Mouse (Mus musculus): ENCODE data around the gene Gm11127. TPM values are rescaled to one million over a fixed set of nuclear protein-coding genes. Genes with fewer than 3 reads are reported as not detected.

Gene Gm11127
- total RNA-seq, 2 experiments from 2014 or later = 1.5 to 2.1 TPM

Other genes with a start within 250 kb of the Gm11127 start
- gene Ier3, start 236.7 kb downstream of the Gm11127 start, total RNA-seq (2021) = 1 to 10 TPM; 5.3 to 5.4 TPM
- gene Flot1, start 235.1 kb downstream of the Gm11127 start, total RNA-seq (2021) = 10 to 100 TPM; 44.0 to 44.1 TPM
- 10 to 100 TPM; 34.7 to 38.6 TPM for gene Tubb5, start 220.1 kb downstream of the Gm11127 start, total RNA-seq (2021)
- 1 to 10 TPM; 2.9 to 3.5 TPM for gene Mdc1, start 216.9 kb downstream of the Gm11127 start, total RNA-seq (2021)
- gene Nrm, start 197.1 kb downstream of the Gm11127 start, total RNA-seq (2021) = 1 to 10 TPM; 1.6 to 2.0 TPM
- gene Ppp1r18, start 192.8 kb downstream of the Gm11127 start, total RNA-seq (2021) = 1 to 10 TPM; 5.1 to 5.2 TPM
- gene Dhx16, start 178.6 kb downstream of the Gm11127 start, total RNA-seq (2021) = 10 to 100 TPM; 10.8 to 14.2 TPM
- 10 to 100 TPM; 59.6 to 63.8 TPM for gene 2310061I04Rik, start 160.9 kb downstream of the Gm11127 start, total RNA-seq (2021)
- 1 to 10 TPM; 3.0 to 3.2 TPM for gene Atat1, start 148.3 kb downstream of the Gm11127 start, total RNA-seq (2021)
- 10 to 100 TPM; 53.8 to 55.4 TPM for gene Mrps18b, start 142.0 kb downstream of the Gm11127 start, total RNA-seq (2021)
- 10 to 100 TPM; 17.8 to 19.2 TPM for gene Ppp1r10, start 141.9 kb downstream of the Gm11127 start, total RNA-seq (2021)
- 10 to 100 TPM; 64.3 to 70.2 TPM for gene Abcf1, start 88.6 kb downstream of the Gm11127 start, total RNA-seq (2021)
- gene Gnl1, start 78.5 kb downstream of the Gm11127 start, total RNA-seq (2021) = 10 to 100 TPM; 16.6 to 18.7 TPM
- 1 to 10 TPM; 1.7 to 3.4 TPM for gene Prr3, start 78.1 kb downstream of the Gm11127 start, total RNA-seq (2021)
- gene H2-T24, start 37.8 kb downstream of the Gm11127 start, total RNA-seq (2021) = 1 to 10 TPM in 1 of 2 experiments, under 1 TPM in 1; 0.84 to 2.1 TPM
- gene H2-T23, start 25.5 kb downstream of the Gm11127 start, total RNA-seq (2021) = 1 to 10 TPM; 7.7 to 8.3 TPM
- gene H2-T22, start 15.6 kb downstream of the Gm11127 start, total RNA-seq (2021) = 1 to 10 TPM; 7.1 to 8.0 TPM
- not detected for gene Gm6034, start 15.4 kb downstream of the Gm11127 start, total RNA-seq (2021)
- not detected for gene Gm19684, start 63.3 kb upstream of the Gm11127 start, total RNA-seq (2021)
- not detected for gene Gm7030, start 71.1 kb upstream of the Gm11127 start, total RNA-seq (2021)
- not detected for gene Gm8909, start 110.2 kb upstream of the Gm11127 start, total RNA-seq (2021)
- gene H2-T3, start 131.9 kb upstream of the Gm11127 start, total RNA-seq (2021) = under 1 TPM in 1 of 2 experiments, not detected in 1; 0.59 TPM
- gene Rpp21, start 199.7 kb upstream of the Gm11127 start, total RNA-seq (2021) = 10 to 100 TPM; 34.5 to 39.6 TPM
- gene Trim39, start 213.9 kb upstream of the Gm11127 start, total RNA-seq (2021) = 1 to 10 TPM; 4.0 to 5.9 TPM
- not detected for gene H2-M10.2, start 228.1 kb upstream of the Gm11127 start, total RNA-seq (2021)